Mouse (Mus musculus): Measurements from ENCODE around the gene Sesn3.

- TF ChIP-seq CTCF (IDR thresholded peaks at IDR 0.05) (no peak), EP300 (IDR thresholded peaks at IDR 0.05) (no peak)
Measured at GRCm38 (mm10) chr9:14280696-14281095, 5.8 kb downstream of the Sesn3 start.

Measured in lung, postnatal 0 days (tissue).